35 mouse cellular contexts compared by ENCODE assay signal in genomic region chr9:57667817-57668216, GRCm38 (mm10). TPM values are rescaled to one million over a fixed set of nuclear protein-coding genes. Genes with fewer than 3 reads are reported as not detected.
DNase-seq lines count a peak whose midpoint lies in the region; ATAC-seq and TF ChIP-seq lines count a peak whose summit lies in the region.
"Had no signal": no experiment of that assay in that cellular context is flagged by ENCODE, and none has a peak within 500 bp of the region (broad histone marks: within the 10 kb centered on the region; RNA-seq: fewer than 3 reads in every experiment).

No protein-coding gene starts in this region.

- no peaks in the 10 kb centered on the region for H3K36me3 ChIP-seq in liver, adult 2 months (ENCODE audit: control insufficient read depth, insufficient read depth, low read length)
- H3K36me3 ChIP-seq in lung, embryonic 15.5 days, result no peaks in the 10 kb centered on the region
- H3K36me3 ChIP-seq: G1E; heart, embryonic 12.5 days; hindbrain, embryonic 10.5 days; hindbrain, embryonic 15.5 days; neural tube, embryonic 13.5 days had no signal

- H3K9me3 ChIP-seq in lung, embryonic 15.5 days, result no peaks in the 10 kb centered on the region
- H3K9me3 ChIP-seq: G1E; heart, embryonic 12.5 days; hindbrain, embryonic 10.5 days; hindbrain, embryonic 15.5 days; neural tube, embryonic 13.5 days had no signal

- intact Hi-C loops in heart, postnatal 25 days (cut with DNase I), result no loop called here

- TF ChIP-seq POLR2A in liver, adult 2 months (IDR thresholded peaks at IDR 0.05; ENCODE audit: extremely low read depth, insufficient read depth, low read length), result no peak

- H3K27me3 ChIP-seq in liver, adult 2 months (ENCODE audit: control insufficient read depth, insufficient read depth, low read length), result no peaks in the 10 kb centered on the region
- H3K27me3 ChIP-seq in lung, embryonic 15.5 days, result no peaks in the 10 kb centered on the region
- H3K27me3 ChIP-seq: hindbrain, embryonic 15.5 days; neural tube, embryonic 13.5 days had no signal

- 82% methylated on average over 11 of the region's 11 CpGs for WGBS in liver, adult 2 months
- 59% methylated on average over 11 of the region's 11 CpGs for WGBS in lung, embryonic 15.5 days

- no peak overlapping the region for H3K4me2 ChIP-seq in lung, embryonic 15.5 days
- H3K4me2 ChIP-seq: heart, embryonic 12.5 days; hindbrain, embryonic 15.5 days; midbrain, embryonic 11.5 days; neural tube, embryonic 13.5 days had no signal

- no peak for TF ChIP-seq CTCF in liver, adult 2 months (IDR thresholded peaks at IDR 0.05; ENCODE audit: low read depth, low read length)

- no peak overlapping the region for H3K4me3 ChIP-seq in liver, adult 2 months (ENCODE audit: insufficient read depth, low read depth, low read length)
- H3K4me3 ChIP-seq in lung, embryonic 15.5 days, result no peak overlapping the region
- H3K4me3 ChIP-seq: heart, embryonic 12.5 days; hindbrain, embryonic 10.5 days; hindbrain, embryonic 15.5 days; neural tube, embryonic 13.5 days had no signal

- peak; percentile 96 for DNase-seq in heart, adult 11 months
- no peak for DNase-seq in heart, postnatal 25 days (ENCODE audit: low spot score)
- no peak for DNase-seq in liver, adult 2 months (ENCODE audit: extremely low read depth, low read depth, low spot score)
- DNase-seq in liver, result no peak
- DNase-seq in lung, postnatal 25 days (ENCODE audit: low spot score), result peak; percentile 72
- no peak for DNase-seq in yolk sac, embryonic 10.5 days (ENCODE audit: low spot score)
- no peak for DNase-seq in gastrocnemius, postnatal 4 days (ENCODE audit: low spot score in 2 of 2)
- DNase-seq: adrenal gland, postnatal 10 days; cerebellum, adult 11 months; cerebellum, adult 9-10 months; cerebellum, postnatal 36 days; layer of hippocampus, postnatal 36 days; left cerebral cortex, postnatal 4 days; right cerebral cortex, postnatal 4 days had no signal

- H3K79me2 ChIP-seq in liver, adult 2 months (ENCODE audit: control insufficient read depth, insufficient read depth, low read length), result no peaks in the 10 kb centered on the region

- H3K9ac ChIP-seq in liver, adult 2 months (ENCODE audit: low read depth, low read length), result no peak overlapping the region
- H3K9ac ChIP-seq in lung, embryonic 15.5 days, result no peak overlapping the region
- H3K9ac ChIP-seq: heart, embryonic 12.5 days; hindbrain, embryonic 15.5 days; liver, embryonic 14.5 days; neural tube, embryonic 13.5 days had no signal

- peak overlapping the region; percentile 18; the same call in 1 of the 2 replicates for H3K27ac ChIP-seq in liver, adult 2 months (replicated peaks; ENCODE audit: insufficient read depth, low read depth, low read length)
- peak overlapping the region; percentile 57; the same call in 1 of the 2 replicates for H3K27ac ChIP-seq in lung, embryonic 15.5 days
- H3K27ac ChIP-seq: hindbrain, embryonic 10.5 days; hindbrain, embryonic 15.5 days; kidney, postnatal 0 days; liver, embryonic 14.5 days; macrophage; neural tube, embryonic 13.5 days had no signal

- peak; percentile 62; the same call in 1 of the 2 replicates for ATAC-seq in lung, embryonic 15.5 days (ENCODE audit: borderline replicate concordance, extremely low read depth, low FRiP score, low TSS enrichment)
- ATAC-seq: forebrain, embryonic 14.5 days had no signal

- peaks cover 30% of the 10 kb centered on the region for H3K4me1 ChIP-seq in liver, adult 2 months (ENCODE audit: control insufficient read depth, insufficient read depth, low read length)
- H3K4me1 ChIP-seq in lung, embryonic 15.5 days, result no peaks in the 10 kb centered on the region
- H3K4me1 ChIP-seq: hindbrain, embryonic 10.5 days; hindbrain, embryonic 15.5 days; neural tube, embryonic 13.5 days had no signal

RNA-seq across cellular contexts. Expression of gene Csk, which starts 14.4 kb away (rescaled TPM):
- total RNA-seq in heart, postnatal 25 days (2021), result 10 to 100 TPM; 23.5 to 27.4 TPM
- total RNA-seq in liver, adult 2 months (2014; rRNA removed), result 18.3 and 32.8 TPM in 2 replicates
- 31.4 and 33.9 TPM in 2 replicates for polyA plus RNA-seq in liver, adult 2 months (2012; rRNA removed)
- polyA plus RNA-seq in lung, embryonic 15.5 days (2015; fragmentation: Nextera tagmentation; extraction: Ambion mirVana), result 22.7 and 25.9 TPM in 2 replicates
- 10 to 100 TPM; 39.5 to 42.9 TPM for total RNA-seq in gastrocnemius, postnatal 4 days (2021)

RNA-seq across cellular contexts. Expression of gene Cyp1a2, which starts 15.7 kb away (rescaled TPM):
- total RNA-seq in heart, postnatal 25 days (2021), result not detected
- 495 and 621 TPM in 2 replicates for total RNA-seq in liver, adult 2 months (2014; rRNA removed)
- 954 and 976 TPM in 2 replicates for polyA plus RNA-seq in liver, adult 2 months (2012; rRNA removed)
- not detected in 2 replicates for polyA plus RNA-seq in lung, embryonic 15.5 days (2015; fragmentation: Nextera tagmentation; extraction: Ambion mirVana)
- under 1 TPM in 1 of 2 experiments, not detected in 1; 0.16 TPM for total RNA-seq in gastrocnemius, postnatal 4 days (2021)
- total RNA-seq: G1E; gastrocnemius, adult 18-20 months; layer of hippocampus, postnatal 36 days; left cerebral cortex, postnatal 4 days had no signal
- polyA plus RNA-seq: embryonic facial prominence, embryonic 11.5 days; forebrain, embryonic 14.5 days; frontal cortex, adult 2 months; G1E; heart, embryonic 12.5 days; heart, postnatal 0 days; hindbrain, embryonic 10.5 days; hindbrain, embryonic 15.5 days; inflammation-experienced regulatory T-cells, adult 6 months; kidney, postnatal 0 days; large intestine, adult 2 months; limb, embryonic 14.5 days; macrophage; midbrain, embryonic 11.5 days; neural tube, embryonic 13.5 days; spleen, adult 2 months; stomach, embryonic 14.5 days had no signal

RNA-seq across cellular contexts. Expression of gene Cyp1a1, which starts 19.9 kb away (rescaled TPM):
- under 1 TPM in 1 of 2 experiments, not detected in 1; 0.08 TPM for total RNA-seq in heart, postnatal 25 days (2021)
- total RNA-seq in liver, adult 2 months (2014; rRNA removed), result 0.74 and 1.0 TPM in 2 replicates
- 1.0 TPM in 2 replicates for polyA plus RNA-seq in liver, adult 2 months (2012; rRNA removed)
- 0.11 and 0.14 TPM in 2 replicates for polyA plus RNA-seq in lung, embryonic 15.5 days (2015; fragmentation: Nextera tagmentation; extraction: Ambion mirVana)
- total RNA-seq in gastrocnemius, postnatal 4 days (2021), result not detected
- total RNA-seq: G1E had no signal
- polyA plus RNA-seq: embryonic facial prominence, embryonic 11.5 days; forebrain, embryonic 14.5 days; G1E; heart, embryonic 12.5 days; hindbrain, embryonic 10.5 days; macrophage; midbrain, embryonic 11.5 days; stomach, embryonic 14.5 days had no signal

RNA-seq across cellular contexts. Expression of gene Edc3, which starts 40.5 kb away (rescaled TPM):
- total RNA-seq in heart, postnatal 25 days (2021), result 1 to 10 TPM; 4.9 to 7.0 TPM
- 5.7 and 6.4 TPM in 2 replicates for total RNA-seq in liver, adult 2 months (2014; rRNA removed)
- 6.6 TPM in 2 replicates for polyA plus RNA-seq in liver, adult 2 months (2012; rRNA removed)
- polyA plus RNA-seq in lung, embryonic 15.5 days (2015; fragmentation: Nextera tagmentation; extraction: Ambion mirVana), result 34.0 and 35.8 TPM in 2 replicates
- 10 to 100 TPM; 11.8 to 12.5 TPM for total RNA-seq in gastrocnemius, postnatal 4 days (2021)

RNA-seq across cellular contexts. Expression of gene Lman1l, which starts 47.2 kb away (rescaled TPM):
- not detected for total RNA-seq in heart, postnatal 25 days (2021)
- total RNA-seq in liver, adult 2 months (2014; rRNA removed), result not detected in 2 replicates
- polyA plus RNA-seq in liver, adult 2 months (2012; rRNA removed), result not detected in 2 replicates
- not detected in 2 replicates for polyA plus RNA-seq in lung, embryonic 15.5 days (2015; fragmentation: Nextera tagmentation; extraction: Ambion mirVana)
- not detected for total RNA-seq in gastrocnemius, postnatal 4 days (2021)
- total RNA-seq: adrenal gland, postnatal 10 days; G1E; gastrocnemius, adult 18-20 months; layer of hippocampus, postnatal 36 days had no signal
- polyA plus RNA-seq: embryonic facial prominence, embryonic 11.5 days; forebrain, embryonic 14.5 days; G1E; gonadal fat pad, adult 2 months; heart, embryonic 12.5 days; heart, postnatal 0 days; hindbrain, embryonic 10.5 days; hindbrain, embryonic 15.5 days; kidney, postnatal 0 days; limb, embryonic 14.5 days; liver, embryonic 14.5 days; macrophage; neural tube, embryonic 13.5 days; stomach, embryonic 14.5 days had no signal

Comparison
In these comparisons a context has a peak if more than half of its experiments do, and no peak if none do; other contexts are left out.
1. DNase-seq: peak in heart, adult 11 months (single experiment) and lung, postnatal 25 days (single experiment); none in heart, postnatal 25 days (single experiment), liver, adult 2 months (single experiment), liver (single experiment), yolk sac, embryonic 10.5 days (single experiment) and gastrocnemius, postnatal 4 days (0 of 2).
2. RNA of gene Cyp1a2, which starts 15.7 kb away (total RNA-seq): 495 to 621 TPM in liver, adult 2 months; 0.16 TPM in gastrocnemius, postnatal 4 days and not detected in heart, postnatal 25 days; every median in the first group is over 100 times any median in the second.